Mouse (Mus musculus): Measurements from ENCODE around the gene Rpp38. TPM values are rescaled to one million over a fixed set of nuclear protein-coding genes. Genes with fewer than 3 reads are reported as not detected.

Gene Rpp38
- polyA plus RNA-seq, 1 experiment = 9.1 TPM

GRCm38 (mm10) chr2:3285709-3286108 is 46.7 kb downstream of the Rpp38 start:
- DNase-seq (ENCODE audit: low read depth) = no peak
- TF ChIP-seq CTCF (IDR thresholded peaks at IDR 0.05; ENCODE audit: borderline replicate concordance, extremely low read depth, insufficient read depth, insufficient read length) = no peak
- TF ChIP-seq POLR2A (IDR thresholded peaks at IDR 0.05; ENCODE audit: borderline replicate concordance, extremely low read depth, insufficient read depth, insufficient read length, poor library complexity, severe bottlenecking) = no peak

- no peak for TF ChIP-seq POLR2A (IDR thresholded peaks at IDR 0.05; ENCODE audit: borderline replicate concordance, extremely low read depth, insufficient read depth, insufficient read length, poor library complexity, severe bottlenecking)
- no peak for TF ChIP-seq CTCF (IDR thresholded peaks at IDR 0.05; ENCODE audit: borderline replicate concordance, extremely low read depth, insufficient read depth, insufficient read length)
- DNase-seq (ENCODE audit: low read depth) = no peak
These were observed 47.3 kb downstream of the Rpp38 start for GRCm38 (mm10) chr2:3285181-3285530.

- DNase-seq (ENCODE audit: low read depth) = peak; percentile 72
- no peak for TF ChIP-seq POLR2A (IDR thresholded peaks at IDR 0.05; ENCODE audit: borderline replicate concordance, extremely low read depth, insufficient read depth, insufficient read length, poor library complexity, severe bottlenecking)
- no peak for TF ChIP-seq CTCF (IDR thresholded peaks at IDR 0.05; ENCODE audit: borderline replicate concordance, extremely low read depth, insufficient read depth, insufficient read length)
These were observed 47.8 kb downstream of the Rpp38 start for GRCm38 (mm10) chr2:3284473-3285180.

GRCm38 (mm10) chr2:3283602-3284472 is 48.6 kb downstream of the Rpp38 start, which contains the start of gene Nmt2:
TSS of gene Nmt2 (plus strand) at chr2:3284212.
- TF ChIP-seq CTCF (IDR thresholded peaks at IDR 0.05; ENCODE audit: borderline replicate concordance, extremely low read depth, insufficient read depth, insufficient read length) = no peak
- peak; percentile 95 for TF ChIP-seq POLR2A (IDR thresholded peaks at IDR 0.05; ENCODE audit: borderline replicate concordance, extremely low read depth, insufficient read depth, insufficient read length, poor library complexity, severe bottlenecking)
- peak; percentile 100 for DNase-seq (ENCODE audit: low read depth)

- DNase-seq (ENCODE audit: low read depth) = no peak
- no peak for TF ChIP-seq POLR2A (IDR thresholded peaks at IDR 0.05; ENCODE audit: borderline replicate concordance, extremely low read depth, insufficient read depth, insufficient read length, poor library complexity, severe bottlenecking)
- no peak for TF ChIP-seq CTCF (IDR thresholded peaks at IDR 0.05; ENCODE audit: borderline replicate concordance, extremely low read depth, insufficient read depth, insufficient read length)
These were observed 49.4 kb downstream of the Rpp38 start for GRCm38 (mm10) chr2:3282866-3283601.

GRCm38 (mm10) chr2:3281311-3281710 is 51.1 kb downstream of the Rpp38 start:
- no peak for DNase-seq (ENCODE audit: low read depth)
- TF ChIP-seq CTCF (IDR thresholded peaks at IDR 0.05; ENCODE audit: borderline replicate concordance, extremely low read depth, insufficient read depth, insufficient read length) = no peak
- no peak for TF ChIP-seq POLR2A (IDR thresholded peaks at IDR 0.05; ENCODE audit: borderline replicate concordance, extremely low read depth, insufficient read depth, insufficient read length, poor library complexity, severe bottlenecking)

Other genes starting within 250 kb of the Rpp38 start
- gene Fam171a1, start 218.4 kb downstream of the Rpp38 start, polyA plus RNA-seq (2012; rRNA removed) = 37.1 and 59.7 TPM in 2 replicates
- gene Nmt2, start 48.4 kb downstream of the Rpp38 start, polyA plus RNA-seq (2012; rRNA removed) = 32.8 and 44.0 TPM in 2 replicates
- gene Acbd7, start 3.5 kb upstream of the Rpp38 start, polyA plus RNA-seq (2012; rRNA removed) = 0.93 and 1.3 TPM in 2 replicates
- 0.04 TPM in 1 of 2 replicates, not detected in the other for gene Olah, start 64.6 kb upstream of the Rpp38 start, polyA plus RNA-seq (2012; rRNA removed)
- gene Meig1, start 90.0 kb upstream of the Rpp38 start, polyA plus RNA-seq (2012; rRNA removed) = 0.72 and 3.0 TPM in 2 replicates
- 13.0 and 14.9 TPM in 2 replicates for gene Dclre1c, start 91.5 kb upstream of the Rpp38 start, polyA plus RNA-seq (2012; rRNA removed)
- 8.1 and 11.4 TPM in 2 replicates for gene Suv39h2, start 142.4 kb upstream of the Rpp38 start, polyA plus RNA-seq (2012; rRNA removed)
- 6.3 and 8.1 TPM in 2 replicates for gene Gm45902, start 180.1 kb upstream of the Rpp38 start, polyA plus RNA-seq (2012; rRNA removed)
- 56.8 and 69.5 TPM in 2 replicates for gene Hspa14, start 180.2 kb upstream of the Rpp38 start, polyA plus RNA-seq (2012; rRNA removed)
- gene Cdnf, start 180.4 kb upstream of the Rpp38 start, polyA plus RNA-seq (2012; rRNA removed) = 0.32 and 0.33 TPM in 2 replicates
- 33.9 and 37.2 TPM in 2 replicates for gene Fam107b, start 237.8 kb upstream of the Rpp38 start, polyA plus RNA-seq (2012; rRNA removed)

All from brain, embryonic 14.5 days (tissue).